Mouse (Mus musculus) right cerebral cortex, postnatal 36 days (tissue): ENCODE results near the gene Tekt5.

Source experiments
- DNase-seq, 2 experiments: peaks; one replicate each; pipeline ENCODE4 v3.0.0; 2022; ENCODE audit warnings: low spot score in 2 of 2, mixed read lengths in 1 of 2

Gene Tekt5

DNA sequence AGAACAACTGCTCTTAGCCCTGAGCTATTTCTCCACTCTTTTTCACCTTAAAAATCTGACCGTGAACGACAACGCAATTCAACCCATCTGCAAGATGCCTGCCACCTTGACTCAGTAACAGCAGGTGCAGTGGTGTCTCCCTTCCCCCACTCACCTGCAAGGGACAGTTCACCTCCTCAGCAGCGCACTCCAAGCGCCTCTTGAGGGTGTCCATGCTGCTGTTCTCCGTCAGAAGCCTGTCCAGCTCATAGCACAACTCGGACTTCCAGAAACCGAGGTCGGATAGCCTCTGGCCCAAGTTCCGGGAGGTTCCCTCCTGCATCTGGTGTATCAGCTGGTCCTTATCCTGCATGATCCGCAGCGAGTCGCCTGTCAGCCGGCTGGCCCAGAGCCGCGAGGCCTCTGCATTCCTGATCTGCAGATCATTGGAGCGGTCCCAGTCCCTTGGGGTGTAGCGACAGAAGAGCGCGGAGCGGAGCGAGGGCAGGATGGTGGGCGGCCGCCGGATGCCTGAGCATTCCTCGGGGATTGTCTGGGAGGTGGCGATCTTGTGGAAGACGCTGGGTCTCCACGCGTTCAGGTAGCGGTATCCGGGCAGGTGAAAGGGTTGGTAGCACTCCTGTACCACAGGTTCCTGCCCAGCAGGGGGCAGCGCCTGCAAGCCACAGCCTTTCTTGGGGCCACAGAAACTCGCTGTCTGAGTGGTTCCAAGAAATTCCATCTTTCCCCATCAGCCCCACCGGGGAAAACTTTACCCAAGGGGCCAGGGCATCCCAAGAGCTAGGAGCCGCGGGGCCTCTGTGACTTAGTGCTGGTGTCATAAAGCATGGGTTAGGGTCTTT lies at the start of gene Tekt5:
Tekt5 (minus strand) TSS at position 792 of the 842 bp plus-strand sequence.
- peak in 1 of 2 experiments; percentile 18 for DNase-seq

DNA sequence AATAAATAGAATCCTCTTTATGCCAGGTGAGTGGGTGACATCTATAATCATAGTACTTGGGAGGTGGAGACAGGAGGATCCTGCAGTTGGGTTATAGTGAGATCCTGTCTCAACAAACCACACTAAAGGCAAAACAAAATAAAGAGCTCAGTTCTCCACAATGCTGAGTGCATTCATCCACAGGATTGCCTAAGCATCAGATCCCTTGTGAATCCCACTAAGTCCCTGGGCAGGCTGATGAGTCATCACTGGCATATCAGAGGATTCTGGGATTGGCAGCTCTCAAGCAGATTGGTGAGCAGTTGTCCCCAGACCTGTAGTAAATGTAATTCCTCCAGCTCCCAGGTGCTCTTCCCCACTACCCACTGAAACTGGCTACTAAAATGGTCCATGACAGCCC lies 48.4 kb upstream of the Tekt5 start:
- DNase-seq, result no peak

DNA sequence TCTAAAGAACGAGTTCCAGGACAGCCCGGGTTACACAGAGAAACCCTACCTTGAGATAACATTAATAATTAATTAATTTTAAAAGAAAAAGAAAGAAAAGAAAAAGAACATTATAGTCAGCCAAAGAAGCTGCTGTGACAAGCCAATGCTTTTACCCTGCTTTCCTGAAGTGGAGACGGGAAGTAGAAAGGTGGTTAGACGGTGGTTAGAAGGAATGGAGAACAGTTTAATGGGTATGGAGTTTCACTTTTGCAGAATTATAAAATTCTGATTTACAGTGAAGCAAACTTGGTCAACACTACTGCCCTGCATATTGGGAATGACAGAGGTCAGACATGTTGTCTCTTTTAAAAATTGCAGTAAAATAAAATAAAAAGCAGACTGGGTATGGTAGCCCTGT lies 46.5 kb upstream of the Tekt5 start:
- DNase-seq, result no peak

DNA sequence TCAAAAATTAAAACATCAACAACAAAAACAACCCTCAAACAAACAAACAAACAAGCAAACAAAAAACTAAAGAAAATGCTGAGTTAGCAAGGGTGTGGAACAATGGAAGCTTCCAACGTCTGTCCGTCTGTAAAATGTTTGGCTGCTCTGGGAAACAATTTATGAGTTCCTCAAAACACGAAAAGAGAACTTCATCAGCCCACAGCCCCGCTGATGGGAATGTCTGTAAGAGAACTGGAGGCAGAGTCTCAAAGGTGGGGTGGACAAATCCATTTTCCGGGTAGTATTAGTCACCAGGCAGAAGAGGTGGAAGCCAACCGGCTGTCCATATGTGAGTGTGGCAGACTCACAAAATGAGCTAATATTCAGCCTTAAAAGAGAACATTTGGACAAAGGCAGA lies 46.0 kb upstream of the Tekt5 start:
- DNase-seq, result no peak

DNA sequence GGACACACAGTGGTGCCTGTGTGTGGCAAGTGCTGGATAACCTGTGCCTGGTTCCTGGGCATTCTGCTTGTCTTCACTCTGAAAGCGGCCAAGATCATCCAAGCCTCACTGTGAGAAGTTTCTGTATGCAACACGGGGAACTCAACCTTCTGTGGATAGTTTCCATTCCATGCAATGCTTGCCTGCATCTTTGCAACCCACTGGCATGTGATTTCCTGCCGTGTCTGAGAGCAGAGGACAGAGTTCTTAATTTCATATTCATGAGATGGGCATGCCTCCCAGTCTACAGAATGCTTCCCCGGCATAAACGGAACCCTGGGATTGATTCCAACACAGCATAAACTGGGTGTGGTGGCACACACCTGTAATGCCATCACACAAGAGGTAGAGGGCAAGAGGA lies 42.8 kb upstream of the Tekt5 start:
- DNase-seq, result no peak

DNA sequence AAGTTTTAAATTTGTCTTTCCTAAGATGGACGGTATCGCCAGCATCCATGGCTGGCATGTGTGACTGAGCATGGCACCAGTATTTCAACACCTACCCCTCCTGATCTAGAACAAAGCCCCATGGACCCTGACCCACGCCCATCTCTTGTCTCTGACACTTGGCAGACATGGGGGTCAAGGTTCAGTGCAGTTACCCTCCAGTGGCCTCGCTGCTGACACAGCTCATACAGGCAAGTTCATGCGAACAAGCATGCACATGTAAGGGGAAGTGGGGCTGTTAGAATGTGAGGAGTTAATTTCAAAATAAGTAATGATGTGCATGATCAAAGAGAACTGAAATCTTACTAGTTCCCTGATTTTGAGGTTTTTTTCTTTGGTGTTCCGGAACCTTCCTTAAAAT lies 40.9 kb upstream of the Tekt5 start:
- DNase-seq, result no peak

DNA sequence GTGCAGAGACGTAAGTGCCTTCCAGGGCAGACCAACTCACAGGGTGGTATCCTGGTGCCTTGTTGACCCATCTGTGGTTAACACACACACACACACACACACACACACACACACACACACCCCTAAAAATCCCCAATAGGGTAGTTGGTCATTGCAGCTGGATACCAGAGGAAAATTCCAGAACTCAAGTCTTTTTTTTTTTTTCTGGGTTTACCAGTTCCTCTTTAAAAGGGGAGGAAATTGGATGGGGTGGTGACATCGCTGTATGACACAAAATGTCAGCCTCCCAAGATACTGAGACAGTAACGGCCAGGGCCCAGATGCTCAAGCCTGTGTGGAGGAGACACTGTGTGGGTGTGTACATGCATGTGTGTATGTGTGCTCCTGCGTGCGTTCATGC lies 38.1 kb upstream of the Tekt5 start:
- DNase-seq, result no peak

DNA sequence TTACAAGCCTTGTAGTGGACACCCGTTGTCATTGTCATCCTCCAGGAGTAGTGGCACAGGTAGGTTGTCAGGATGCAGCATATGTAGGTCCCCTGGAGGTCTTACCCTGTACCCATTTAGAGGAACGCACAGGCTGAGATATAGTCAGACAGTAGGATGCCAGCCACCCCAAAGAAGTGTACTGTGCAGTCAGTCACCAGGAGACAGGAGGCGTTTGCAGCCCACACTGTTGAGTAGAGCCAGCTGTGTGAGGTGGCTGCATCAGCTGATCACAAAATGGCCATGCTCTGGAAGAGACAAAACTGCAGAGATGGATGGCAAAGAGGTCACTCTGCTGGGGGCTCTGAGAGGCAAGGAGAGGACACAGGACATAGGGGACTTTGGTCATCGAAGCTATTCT lies 37.1 kb upstream of the Tekt5 start:
- DNase-seq, result no peak

DNA sequence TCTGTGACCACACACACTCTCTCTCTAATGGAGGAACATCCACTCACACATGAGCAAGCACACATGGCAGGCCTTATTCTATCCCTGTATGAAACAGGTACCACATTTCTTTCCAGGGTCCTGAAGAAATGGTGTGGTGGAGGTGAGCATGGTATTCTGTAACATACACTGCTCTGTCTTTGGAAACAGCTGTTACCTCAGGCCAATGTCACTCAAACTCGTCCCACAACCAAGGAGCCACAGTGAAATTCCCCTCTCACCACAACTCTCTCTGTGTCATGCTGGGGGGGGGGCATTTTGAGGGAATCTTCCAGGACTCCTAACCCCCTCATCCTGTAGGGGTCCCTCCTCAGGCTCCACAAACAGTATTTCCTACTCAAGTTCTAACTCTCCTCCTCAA lies 36.6 kb upstream of the Tekt5 start:
- no peak for DNase-seq

DNA sequence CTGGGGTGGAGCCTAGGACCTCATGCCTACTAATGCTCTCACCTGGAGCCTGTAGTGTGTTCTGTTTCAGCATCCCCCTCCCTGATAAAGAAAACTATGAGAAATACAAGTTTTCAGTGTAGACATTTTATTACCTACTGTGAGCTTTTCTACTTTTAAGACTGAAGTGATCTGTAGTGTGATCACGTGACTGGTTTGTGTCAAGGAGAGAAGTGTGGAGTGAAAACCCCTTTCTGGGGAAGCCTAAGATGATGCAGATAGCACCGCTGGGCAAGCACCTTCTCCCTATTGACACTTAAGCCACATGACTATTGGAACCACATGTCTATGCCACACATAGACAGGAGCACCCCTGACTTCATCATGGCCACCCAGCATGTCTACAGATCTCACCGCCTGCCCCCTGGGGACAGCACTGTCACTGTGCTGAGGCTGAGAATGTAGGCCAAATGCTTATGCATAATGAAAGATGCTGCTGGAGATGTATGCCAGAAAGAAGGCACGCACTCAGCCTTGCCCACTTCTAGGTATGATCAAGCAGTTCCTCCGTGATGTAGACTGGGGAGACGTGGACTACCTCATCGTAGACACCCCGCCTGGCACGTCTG lies 25.3 kb upstream of the Tekt5 start:
- no peak for DNase-seq

DNA sequence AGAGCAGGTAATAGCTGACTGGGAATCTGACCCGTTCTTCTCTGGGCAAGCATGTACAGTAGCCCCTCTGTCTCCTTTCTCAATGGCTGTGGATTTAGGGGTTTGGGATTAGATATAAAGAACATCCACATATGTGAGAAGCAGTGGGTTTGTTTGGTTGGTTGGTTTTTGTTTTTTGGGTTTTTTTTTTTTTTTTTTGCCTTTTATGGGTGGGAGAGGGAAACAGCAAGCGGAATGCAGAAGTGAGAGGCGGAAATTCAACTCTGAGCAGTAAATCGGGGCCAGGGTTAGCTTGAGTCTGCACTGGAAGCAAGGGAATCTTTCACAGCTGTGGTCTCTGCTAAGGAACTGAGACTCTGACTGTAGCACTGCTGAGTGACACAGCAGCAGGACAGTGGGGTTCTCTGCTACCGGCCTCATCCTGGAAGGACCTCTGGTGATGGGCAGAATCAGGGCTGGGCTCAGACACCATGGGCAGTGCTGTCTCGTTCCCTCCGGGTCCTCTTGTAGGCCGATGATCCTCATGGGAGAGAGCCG lies 22.5 kb upstream of the Tekt5 start:
- DNase-seq, result no peak

DNA sequence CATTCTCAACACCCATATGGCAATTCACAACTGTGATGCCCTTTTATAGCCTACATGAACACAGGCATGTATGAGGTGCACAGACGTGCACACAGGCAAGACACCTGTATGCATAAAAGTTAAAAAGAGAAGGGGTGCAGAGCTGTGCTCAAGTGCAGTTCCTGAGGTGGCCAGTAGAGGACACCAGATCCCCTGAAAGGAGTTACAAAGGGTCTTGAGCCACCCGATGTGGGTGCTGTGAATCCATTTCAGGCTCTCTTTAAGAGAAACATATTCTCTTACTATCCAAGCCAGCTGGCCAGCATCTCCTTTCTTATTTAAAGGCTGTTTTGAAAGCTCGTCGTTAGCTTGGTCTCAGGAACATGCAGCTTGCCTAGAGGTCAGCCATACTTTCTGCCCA lies 21.6 kb upstream of the Tekt5 start:
- DNase-seq, result no peak

DNA sequence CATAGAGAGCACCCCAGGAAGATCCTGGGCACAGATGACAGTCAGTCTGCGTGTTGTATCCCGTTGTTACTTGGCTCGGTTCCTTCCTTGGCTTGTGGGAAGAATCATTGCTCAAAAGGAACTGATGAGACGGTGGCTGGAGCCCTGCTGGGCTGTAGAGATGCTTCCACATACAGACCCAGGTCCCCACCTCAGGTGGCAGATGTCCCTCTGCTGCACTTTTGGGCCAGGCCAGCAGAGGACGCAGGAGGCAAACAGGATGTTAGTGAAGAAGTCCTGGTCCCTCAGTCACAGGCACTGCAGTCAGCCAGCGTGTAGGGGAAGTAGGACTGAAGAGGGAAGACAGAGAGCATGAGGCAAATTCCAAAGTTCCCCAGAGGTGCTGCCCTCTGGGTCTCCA lies 20.7 kb upstream of the Tekt5 start:
- no peak for DNase-seq

DNA sequence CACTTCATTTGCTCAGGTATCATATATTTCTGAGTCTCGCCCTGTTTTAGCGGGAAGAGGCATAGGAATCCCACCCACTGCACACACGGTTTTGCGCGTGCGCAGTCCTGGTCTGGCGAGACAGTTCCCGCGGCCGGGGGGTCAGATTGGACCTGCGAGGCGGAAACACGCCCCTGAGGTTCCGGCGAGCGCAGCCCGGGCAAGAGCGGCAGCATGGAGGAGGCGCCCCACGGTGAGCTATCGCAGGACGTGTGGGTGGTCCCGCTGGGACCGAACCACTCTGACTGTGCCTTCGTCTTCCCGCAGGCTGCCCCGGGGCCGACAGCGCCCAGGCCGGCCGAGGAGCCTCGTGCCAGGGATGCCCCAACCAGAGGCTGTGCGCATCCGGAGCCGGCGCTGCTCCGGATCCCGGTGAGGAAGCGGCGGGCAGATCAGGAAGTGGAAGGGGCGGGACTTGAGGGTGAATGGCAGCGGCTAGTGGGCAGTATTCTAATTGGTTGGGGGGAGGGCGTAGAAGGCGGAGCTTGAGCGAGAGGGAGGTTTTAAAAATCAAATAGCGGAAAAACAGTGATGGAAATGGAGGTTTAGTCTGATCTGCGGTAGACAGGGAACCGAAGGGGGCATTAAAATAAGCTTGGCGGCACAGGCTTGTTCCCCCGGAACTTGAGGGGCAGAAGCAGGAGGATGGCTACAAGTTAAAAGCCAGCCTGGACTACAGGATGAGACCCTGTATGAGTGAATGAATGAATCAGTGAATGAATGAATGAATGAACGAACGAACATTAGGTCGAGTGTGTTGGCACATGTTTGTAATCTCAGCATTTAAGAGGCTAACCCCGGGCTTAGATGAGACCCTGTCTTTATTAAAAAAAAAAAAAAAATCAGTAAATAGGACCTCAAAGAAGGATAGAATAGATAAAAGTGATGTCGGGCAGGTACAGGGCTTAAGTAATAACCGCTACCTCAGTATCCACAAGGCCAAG lies 16.8 kb upstream of the Tekt5 start, which contains the start of gene Nubp1:
Nubp1 (plus strand) TSS at position 185 of the 983 bp plus-strand sequence.
- DNase-seq, result peak; percentile 88

DNA sequence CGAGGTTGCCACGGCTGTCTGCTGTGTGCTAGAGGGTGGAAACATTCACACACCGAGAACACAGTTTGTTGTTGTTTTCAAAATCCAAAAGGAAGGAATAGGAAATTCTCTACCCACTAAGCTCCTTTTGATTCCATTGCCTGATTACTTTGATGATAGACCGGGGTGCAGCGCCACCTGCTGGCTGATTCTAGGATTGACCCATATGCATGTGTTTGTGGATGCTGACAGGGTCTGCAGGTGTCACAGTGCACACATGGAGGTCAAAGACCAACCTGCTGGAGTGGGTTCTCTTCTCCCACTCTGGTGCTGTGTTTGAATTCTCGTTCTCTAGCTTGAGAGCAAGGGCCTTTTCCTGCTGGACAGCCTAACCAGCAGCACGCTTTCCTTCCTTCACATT lies 3.9 kb upstream of the Tekt5 start:
- peak; percentile 58 to 74 for DNase-seq

DNA sequence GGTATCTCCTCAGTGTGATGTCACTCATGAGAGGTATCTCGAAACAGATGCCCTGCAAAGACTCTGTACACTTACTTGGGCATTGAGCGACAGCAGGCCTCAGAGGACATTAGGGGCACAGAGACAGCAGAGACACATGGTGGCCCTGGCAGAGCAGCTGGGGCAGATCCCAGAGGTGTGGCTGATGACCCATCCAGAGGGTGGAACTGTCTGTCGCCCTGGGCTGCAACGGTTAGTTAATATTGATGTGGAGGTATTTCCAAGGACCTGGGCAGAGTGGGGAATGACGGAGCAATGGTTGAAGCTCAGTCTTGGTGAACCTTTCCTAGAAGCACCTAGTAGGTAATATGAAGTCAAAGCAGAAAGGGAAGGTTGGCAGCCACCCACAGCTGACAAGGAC lies 3.5 kb upstream of the Tekt5 start:
- DNase-seq, result no peak

DNA sequence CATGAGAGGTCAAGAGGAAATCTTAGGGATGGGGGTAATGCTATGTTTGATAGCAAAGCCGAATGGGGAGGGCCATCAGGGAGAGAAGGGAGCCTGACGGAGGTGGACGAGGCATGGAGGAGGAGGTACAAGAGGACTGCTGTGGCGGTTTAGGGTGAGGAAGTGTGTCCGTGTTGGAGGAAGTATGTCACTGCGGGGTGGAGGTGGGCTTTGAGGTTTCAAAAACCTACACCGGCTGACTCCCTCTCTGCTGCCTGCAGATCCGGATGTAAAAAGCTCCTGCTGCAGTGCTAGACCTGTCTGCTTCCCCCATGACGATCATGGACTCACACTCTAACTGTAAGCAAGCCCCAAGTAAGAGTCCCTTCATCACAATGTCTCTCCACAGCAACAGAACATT lies 2.7 kb downstream of the Tekt5 start:
- no peak for DNase-seq

DNA sequence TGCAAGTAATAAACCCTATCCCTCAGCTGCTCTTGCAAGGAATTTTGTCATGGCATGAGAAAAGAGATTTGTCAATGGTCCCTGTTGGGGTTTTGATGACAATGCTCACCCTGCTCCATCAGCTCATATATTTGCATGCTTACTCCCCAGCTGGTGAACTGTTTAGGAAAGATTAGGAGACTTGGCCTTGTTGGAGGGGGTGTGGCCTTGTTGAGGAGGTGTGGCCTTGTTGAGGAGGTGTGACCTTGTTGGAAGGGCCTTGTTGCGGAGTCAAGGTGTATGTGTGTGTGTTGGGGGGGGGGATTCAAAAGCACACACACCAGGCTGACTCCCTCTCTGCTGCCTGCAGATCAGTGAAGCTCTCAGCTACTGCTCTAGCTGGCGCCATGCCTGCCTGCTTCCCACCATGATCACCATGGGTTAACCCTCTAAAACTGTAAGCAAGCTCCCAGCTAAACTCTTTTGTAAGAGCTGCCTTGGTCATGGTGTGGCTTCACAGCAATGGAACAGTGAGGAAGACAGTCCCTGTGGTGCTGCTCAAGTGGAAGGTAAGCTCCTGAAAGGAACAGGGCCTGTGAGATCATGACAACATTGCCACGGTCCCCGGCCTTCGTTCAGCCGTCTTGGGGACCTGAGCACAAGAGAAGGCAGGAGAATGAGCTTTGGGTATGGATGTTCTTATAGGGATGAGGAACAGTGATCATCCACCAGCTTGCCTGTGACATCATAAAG lies 6.5 kb downstream of the Tekt5 start:
- DNase-seq, result no peak

DNA sequence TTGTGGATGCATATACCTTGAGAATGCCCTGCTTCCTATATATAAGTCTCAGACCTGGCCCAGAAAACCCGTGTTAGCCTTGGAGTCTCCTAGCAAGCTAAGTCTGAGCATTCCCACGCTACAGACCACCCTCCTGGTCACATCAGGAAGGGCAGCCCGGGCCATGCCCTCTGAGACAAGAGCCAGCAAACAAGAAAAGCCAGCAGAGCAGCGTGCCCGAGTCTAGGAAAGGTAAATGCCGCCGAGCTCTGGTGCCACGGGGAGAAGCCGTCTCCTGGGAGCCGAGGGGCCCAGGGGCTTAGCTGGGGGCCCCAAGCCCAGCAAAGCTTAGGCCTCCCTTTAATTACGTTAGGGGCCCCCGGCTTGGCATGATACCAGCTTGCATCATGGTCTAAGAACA lies 10.0 kb downstream of the Tekt5 start:
- no peak for DNase-seq

DNA sequence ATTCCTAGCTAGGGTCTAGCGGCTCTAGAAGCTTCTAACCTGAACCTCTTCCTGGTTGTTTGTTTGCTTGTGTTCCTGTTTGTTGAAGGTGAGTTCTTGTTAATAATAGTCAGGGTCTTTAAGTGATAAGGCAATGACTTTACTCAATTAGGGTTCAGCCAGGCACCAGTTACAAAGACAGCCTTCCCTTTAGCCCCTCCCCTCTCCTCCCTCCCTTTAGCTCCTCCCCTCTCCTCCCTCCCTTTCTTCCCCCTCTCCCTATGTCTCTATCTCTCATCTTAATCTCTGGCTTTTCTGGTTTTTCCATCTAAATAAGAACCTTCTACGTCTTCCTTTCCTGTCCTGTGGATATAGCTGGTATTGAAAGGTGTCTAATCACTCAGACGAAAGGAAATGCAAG lies 10.7 kb downstream of the Tekt5 start:
- no peak for DNase-seq

DNA sequence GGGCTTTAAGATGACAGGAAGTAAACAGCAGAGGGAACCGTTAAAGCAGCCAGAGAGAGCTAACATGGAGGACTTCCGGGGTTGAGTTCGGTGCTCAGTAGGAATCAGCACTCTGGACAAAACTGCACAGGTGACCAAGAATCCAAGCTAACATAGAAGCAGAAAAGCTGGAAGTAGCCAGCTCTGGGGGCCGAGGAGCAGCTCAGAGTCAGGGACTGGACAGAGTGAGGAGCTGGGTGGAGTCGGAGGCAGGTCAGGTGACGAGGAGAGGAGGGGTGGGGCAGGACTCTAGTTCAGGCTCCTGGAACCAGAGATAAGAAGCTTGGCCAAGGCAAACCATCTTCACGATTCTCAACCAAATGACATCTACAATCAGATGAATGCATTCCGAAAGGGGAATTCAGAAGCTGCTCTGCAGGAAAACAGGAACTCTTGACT lies 11.2 kb downstream of the Tekt5 start:
- DNase-seq, result no peak
